Mouse (Mus musculus) heart, postnatal 14 days (tissue): ENCODE results near the gene Mbl2. TPM values are rescaled to one million over a fixed set of nuclear protein-coding genes. Genes with fewer than 3 reads are reported as not detected.

ENCODE experiments used
- microRNA-seq, 2 experiments: library from miRNA; unstranded; fragments of <30 nt; microRNA quantifications; one replicate each; pipeline ENCODE4 v1.2.0; 2021 to 2022
- total RNA-seq, 2 experiments: library from RNA; stranded (reverse); gene quantifications; 2 replicates each; pipeline ENCODE4 v1.2.3; 2021

The Mbl2 gene
- total RNA-seq, 2 experiments from 2014 or later: not detected

Small RNAs within 50 kb of the gene (microRNA-seq; reads per million reads assigned to microRNA genes)
- 0 reads per million in 2 experiments for gene Gm24108

Other genes with a start within 250 kb of the Mbl2 start
- gene Trpd52l3, start 229.2 kb upstream of the Mbl2 start, total RNA-seq: not detected
- gene Uhrf2, start 202.4 kb upstream of the Mbl2 start, total RNA-seq: 10 to 100 TPM; 27.4 to 28.9 TPM
- gene Gldc, start 57.5 kb upstream of the Mbl2 start, total RNA-seq: under 1 TPM; 0.14 to 0.15 TPM